Mouse (Mus musculus) embryonic facial prominence, embryonic 11.5 days (tissue): ENCODE measurements around the gene Klhdc8b. TPM values are rescaled to one million over a fixed set of nuclear protein-coding genes. Genes with fewer than 3 reads are reported as not detected.

ENCODE experiments used
- ATAC-seq: fragments of 200-750 bp; cut with Nextera tagmentation; replicated peaks from 2 replicates; pipeline ENCODE4 v1.8.0; 2017; ENCODE audit warnings: low read depth; ENCODE audit not compliant: insufficient number of reproducible peaks, low FRiP score, low TSS enrichment
- DNase-seq: peaks from one replicate; pipeline ENCODE4 v3.0.0-alpha.2; 2015; ENCODE audit warnings: low spot score
- H3K27ac ChIP-seq: fragments of 300-500 bp; sonication (generic); replicated peaks from 2 replicates; pipeline ENCODE4 v1.5.1; 2014; ENCODE audit warnings: mild to moderate bottlenecking, low read depth, low read length, control low read depth
- H3K27me3 ChIP-seq: fragments of 300-500 bp; sonication (generic); 2 replicates; pipeline ENCODE4 v1.6.1; 2014; ENCODE audit warnings: mild to moderate bottlenecking, low read length, moderate library complexity, mixed read lengths; ENCODE audit not compliant: control insufficient read depth, insufficient read depth
- H3K36me3 ChIP-seq: fragments of 300-500 bp; sonication (generic); replicated peaks from 2 replicates; pipeline ENCODE4 v1.6.1; 2014; ENCODE audit warnings: low read depth, mild to moderate bottlenecking, low read length, moderate library complexity, mixed read lengths; ENCODE audit not compliant: control insufficient read depth, insufficient read depth
- H3K4me1 ChIP-seq: fragments of 300-500 bp; sonication (generic); 2 replicates; pipeline ENCODE4 v1.6.1; 2014; ENCODE audit warnings: low read length, mixed read lengths; ENCODE audit not compliant: control insufficient read depth, insufficient read depth
- H3K4me2 ChIP-seq: fragments of 300-500 bp; sonication (generic); 2 replicates; pipeline ENCODE4 v1.6.1; 2014; ENCODE audit warnings: low read depth, mild to moderate bottlenecking, control low read depth, low read length, moderate library complexity
- H3K4me3 ChIP-seq: fragments of 300-500 bp; sonication (generic); 2 replicates; pipeline ENCODE4 v1.5.1; 2014; ENCODE audit warnings: low read depth, low read length, control low read depth
- H3K9ac ChIP-seq: fragments of 300-500 bp; sonication (generic); replicated peaks from 2 replicates; pipeline ENCODE4 v1.6.1; 2014; ENCODE audit warnings: mild to moderate bottlenecking, control low read depth, low read length
- H3K9me3 ChIP-seq: fragments of 300-500 bp; sonication (generic); replicated peaks from 2 replicates; pipeline ENCODE4 v1.6.1; 2016; ENCODE audit warnings: mild to moderate bottlenecking, low read length, inconsistent platforms, mixed read lengths; ENCODE audit not compliant: control insufficient read depth
- WGBS: fragments of 180-500 bp; shearing (Covaris S2); extraction: QIAGEN DNeasy Blood & Tissue Kit; methylation state at CpG from one replicate; pipeline ENCODE4 v1.1.7; 2014; 5-methylcytosine and 5-hydroxymethylcytosine counted together
- polyA plus RNA-seq: library from polyadenylated mRNA; unstranded; fragments of >200 nt; fragmentation: Nextera tagmentation; extraction: Ambion mirVana; gene quantifications from 2 replicates; pipeline ENCODE4 v1.2.1, GENCODE M21; 2014

The Klhdc8b gene
- polyA plus RNA-seq, 1 experiment from 2014 or later: 19.0 TPM

DNA sequence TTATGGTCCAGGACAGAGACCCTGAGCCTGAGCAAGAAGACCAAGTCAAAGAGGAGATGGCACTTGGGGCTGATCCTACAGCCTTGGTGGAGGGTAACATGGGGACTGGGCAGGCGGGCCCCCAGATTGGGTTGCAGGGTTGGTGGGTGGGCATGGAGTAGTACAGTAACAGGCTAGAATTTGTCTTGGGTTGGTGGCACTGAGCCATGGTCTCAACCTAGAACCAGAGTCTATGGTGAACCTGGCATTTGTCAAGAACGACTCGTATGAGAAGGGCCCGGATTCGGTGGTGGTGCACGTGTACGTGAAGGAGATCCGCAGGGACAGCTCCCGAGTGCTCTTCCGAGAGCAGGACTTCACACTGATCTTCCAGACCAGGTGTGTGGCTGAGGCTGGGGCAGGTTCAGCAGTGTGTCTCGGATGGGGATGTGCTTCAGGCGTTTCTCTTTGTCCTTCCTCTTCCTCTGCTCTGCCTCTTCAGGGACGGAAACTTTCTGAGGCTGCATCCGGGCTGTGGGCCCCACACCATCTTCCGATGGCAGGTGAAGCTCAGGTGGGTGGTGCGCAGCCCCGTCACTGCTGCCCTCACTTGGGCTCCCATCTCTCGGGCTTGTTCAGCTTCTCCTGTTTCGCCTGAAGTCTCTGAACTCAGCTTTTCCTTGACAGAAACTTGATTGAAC, 32.9 kb upstream of the Klhdc8b start:
- DNase-seq (no peak), ATAC-seq (no peak)
- no peak overlapping the region for H3K9ac ChIP-seq
- no peak overlapping the region for H3K4me2 ChIP-seq
- H3K9me3 ChIP-seq: no peaks in the 10 kb centered on the region
- H3K36me3 ChIP-seq: peaks cover 45% of the 10 kb centered on the region
- 93% methylated on average over 19 of the region's 19 CpGs for WGBS
- H3K4me3 ChIP-seq: no peak overlapping the region
- H3K4me1 ChIP-seq: peaks cover 4% of the 10 kb centered on the region
- no peaks in the 10 kb centered on the region for H3K27me3 ChIP-seq
- H3K27ac ChIP-seq: no peak overlapping the region

- no peak overlapping the region for H3K9ac ChIP-seq
- H3K27me3 ChIP-seq: no peaks in the 10 kb centered on the region
- H3K4me1 ChIP-seq: peaks cover 4% of the 10 kb centered on the region
- no peak overlapping the region for H3K4me3 ChIP-seq
- H3K36me3 ChIP-seq: peaks cover 36% of the 10 kb centered on the region
- no peaks in the 10 kb centered on the region for H3K9me3 ChIP-seq
- WGBS: 94% methylated on average over 8 of the region's 8 CpGs
- H3K27ac ChIP-seq: no peak overlapping the region
- ATAC-seq: no peak
- no peak overlapping the region for H3K4me2 ChIP-seq
- DNase-seq: no peak
Observed at GRCm38 (mm10) chr9:108493246-108493645, 31.9 kb upstream of the Klhdc8b start.

- WGBS: 86% methylated on average over 16 of the region's 16 CpGs
- Histone ChIP-seq H3K27ac (no peak overlapping the region), H3K36me3 (peaks cover 30% of the 10 kb centered on the region), H3K4me3 (peak overlapping the region; percentile 91), H3K27me3 (no peaks in the 10 kb centered on the region), H3K4me1 (peaks cover 4% of the 10 kb centered on the region), H3K4me2 (peak overlapping the region; percentile 87), H3K9ac (peak overlapping the region; percentile 76; the same call in 1 of the 2 replicates), H3K9me3 (no peaks in the 10 kb centered on the region)
- no peak for ATAC-seq
- no peak for DNase-seq
Observed at GRCm38 (mm10) chr9:108492043-108492750, 30.8 kb upstream of the Klhdc8b start.

DNA sequence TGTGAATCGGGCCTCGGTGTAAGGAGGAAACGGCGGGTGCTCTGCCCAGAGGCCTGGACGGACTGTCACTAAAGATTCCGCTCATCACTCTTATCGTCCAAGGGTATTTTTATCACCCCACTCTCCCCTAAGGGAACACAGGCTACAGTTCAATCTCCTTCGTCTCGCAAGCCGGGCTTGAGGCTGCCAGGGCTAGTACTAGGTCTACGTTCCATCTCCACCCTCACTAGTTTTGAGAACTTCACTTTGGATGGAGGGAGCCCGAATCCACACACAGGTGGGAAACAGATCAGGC, 29.9 kb upstream of the Klhdc8b start:
- H3K4me2 ChIP-seq: peak overlapping the region; percentile 87
- peak overlapping the region; percentile 91 for H3K4me3 ChIP-seq
- peak overlapping the region; percentile 95 for H3K27ac ChIP-seq
- WGBS: 14% methylated on average over 12 of the region's 12 CpGs
- ATAC-seq (no peak), DNase-seq (no peak)
- peaks cover 24% of the 10 kb centered on the region for H3K36me3 ChIP-seq
- H3K27me3 ChIP-seq: no peaks in the 10 kb centered on the region
- no peaks in the 10 kb centered on the region for H3K9me3 ChIP-seq
- H3K9ac ChIP-seq: peak overlapping the region; percentile 76
- H3K4me1 ChIP-seq: peaks cover 4% of the 10 kb centered on the region

DNA sequence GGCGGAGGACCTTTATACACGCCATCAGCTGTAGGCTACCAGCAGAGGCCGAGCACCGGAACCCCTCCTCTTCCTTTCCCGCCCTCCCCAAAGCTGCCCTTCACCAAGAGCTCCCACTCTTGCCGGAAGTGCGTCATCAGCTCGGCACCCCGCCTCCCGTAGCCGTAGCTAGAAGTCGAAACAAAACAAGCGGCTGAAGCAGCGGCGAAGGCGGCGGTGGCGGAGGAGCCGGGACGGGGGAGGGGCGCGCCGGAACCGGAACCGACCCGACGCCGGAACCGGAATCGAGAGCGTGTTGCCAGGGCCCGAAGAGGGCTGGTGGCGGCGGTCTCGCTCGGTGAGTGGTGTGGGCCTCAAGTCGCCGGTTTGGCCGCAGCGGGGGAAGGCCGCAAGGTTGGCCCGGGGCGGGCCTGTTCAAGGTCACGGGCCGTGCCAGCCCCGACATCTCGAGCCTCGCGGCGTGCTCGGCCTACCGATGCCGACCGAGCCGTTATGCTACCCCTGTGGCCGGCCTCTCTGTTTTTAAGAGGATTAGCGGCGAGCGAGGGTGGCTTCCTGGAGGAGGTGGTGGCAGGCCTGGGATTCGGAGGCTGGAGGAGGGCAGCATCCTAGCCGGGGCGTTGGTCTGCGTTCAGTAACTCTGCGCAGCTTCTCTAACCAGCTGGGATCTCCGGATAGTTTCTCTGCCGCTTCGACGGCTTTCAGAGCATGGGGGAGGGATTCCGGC, 29.3 kb upstream of the Klhdc8b start, which contains the start of gene Usp19:
Gene Usp19 (plus strand): TSS at position 44 of the 727 bp plus-strand sequence.
- Histone ChIP-seq H3K9me3 (no peaks in the 10 kb centered on the region), H3K4me2 (peak within 1 kb of the TSS; percentile 87), H3K4me1 (peaks cover 4% of the 10 kb centered on the region), H3K27ac (peak within 1 kb of the TSS; percentile 95), H3K36me3 (peaks cover 19% of the 10 kb centered on the region), H3K4me3 (peak within 1 kb of the TSS; percentile 91), H3K9ac (peak within 1 kb of the TSS; percentile 76), H3K27me3 (no peaks in the 10 kb centered on the region)
- DNase-seq: peak; percentile 98
- WGBS: under 1% methylated on average over 68 of the region's 69 CpGs
- ATAC-seq: peak; percentile 88

GRCm38 (mm10) chr9:108489702-108490558, 28.5 kb upstream of the Klhdc8b start:
- Histone ChIP-seq H3K27me3 (no peaks in the 10 kb centered on the region), H3K4me2 (peak overlapping the region; percentile 48), H3K9ac (peak overlapping the region; percentile 76), H3K9me3 (no peaks in the 10 kb centered on the region), H3K4me3 (peak overlapping the region; percentile 91), H3K4me1 (peaks cover 4% of the 10 kb centered on the region), H3K27ac (peak overlapping the region; percentile 95), H3K36me3 (peaks cover 17% of the 10 kb centered on the region)
- 64% methylated on average over 26 of the region's 26 CpGs for WGBS
- ATAC-seq (peak; percentile 5; the same call in 1 of the 2 replicates), DNase-seq (no peak)

- ATAC-seq: no peak
- no peak for DNase-seq
- Histone ChIP-seq H3K9me3 (no peaks in the 10 kb centered on the region), H3K4me1 (peaks cover 4% of the 10 kb centered on the region), H3K27me3 (no peaks in the 10 kb centered on the region), H3K4me2 (no peak overlapping the region), H3K9ac (no peak overlapping the region), H3K4me3 (no peak overlapping the region), H3K36me3 (peaks cover 12% of the 10 kb centered on the region), H3K27ac (no peak overlapping the region)
- 96% methylated on average over 20 of the region's 20 CpGs for whole genome bisulfite sequencing
Observed at GRCm38 (mm10) chr9:108489215-108489614, 27.8 kb upstream of the Klhdc8b start.
